Mouse (Mus musculus) heart, postnatal 0 days (tissue): ENCODE measurements around the gene Cybrd1.

Experiments used
- CTCF ChIP-seq: IDR thresholded peaks from 2 replicates; pipeline ENCODE4 v1.5.1; 2016; ENCODE audit warnings: antibody characterized with exemption, control low read depth, low read depth
- EP300 ChIP-seq: IDR thresholded peaks from 2 replicates; pipeline ENCODE4 v1.6.1; 2016; ENCODE audit warnings: antibody characterized with exemption, low read depth

- no peak for TF ChIP-seq CTCF
- no peak for TF ChIP-seq EP300
These were observed 74.6 kb downstream of the Cybrd1 start for GRCm38 (mm10) chr2:71192195-71192807.
